9 mouse cellular contexts compared by ENCODE assay signal in the genomic region with DNA sequence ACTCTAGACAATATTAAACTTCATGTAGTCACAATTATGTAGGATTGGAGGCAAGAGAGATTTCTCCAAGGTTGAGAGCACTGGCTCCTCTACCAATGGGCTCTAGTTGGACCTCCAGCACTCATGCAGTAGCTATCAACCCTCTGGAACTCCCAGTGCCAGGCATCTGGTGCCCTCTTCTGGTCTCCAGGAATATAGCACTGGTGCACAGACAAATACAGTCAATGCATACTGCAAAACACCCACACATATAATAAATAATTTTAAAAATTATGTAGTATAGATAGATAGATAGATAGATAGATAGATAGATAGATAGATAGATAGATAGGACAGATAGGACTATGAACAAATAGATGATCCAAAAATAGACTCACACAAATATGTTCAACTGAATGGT. TPM values are rescaled to one million over a fixed set of nuclear protein-coding genes. Genes with fewer than 3 reads are reported as not detected.
DNase-seq lines count a peak whose midpoint lies in the region; ATAC-seq and TF ChIP-seq lines count a peak whose summit lies in the region.
"Had no signal": no experiment of that assay in that cellular context is flagged by ENCODE, and none has a peak within 500 bp of the region (broad histone marks: within the 10 kb centered on the region; RNA-seq: fewer than 3 reads in every experiment).

No protein-coding gene starts in this region.

- DNase-seq in forebrain, embryonic 14.5 days (ENCODE audit: low spot score) = peak; percentile 12
- DNase-seq in thymus, adult 2 months = peak; percentile 40
- DNase-seq in thymus, postnatal 0 days (ENCODE audit: low spot score) = no peak
- peak; percentile 52 for DNase-seq in induced T-regulatory cell, adult 2 months (ENCODE audit: low read depth)
- peak; percentile 57 for DNase-seq in thymus, postnatal 4 days
- no peak for DNase-seq in left cerebral cortex, postnatal 25 days (ENCODE audit: low spot score in 2 of 2)
- DNase-seq in testis, postnatal 14 days (ENCODE audit: low spot score) = no peak
- DNase-seq: right cerebral cortex, postnatal 25 days had no signal

- H3K27me3 ChIP-seq in forebrain, embryonic 14.5 days (replicated peaks; ENCODE audit: control insufficient read depth, insufficient read depth, low read length) = no peaks in the 10 kb centered on the region
- no peaks in the 10 kb centered on the region for H3K27me3 ChIP-seq in forebrain, embryonic 16.5 days (replicated peaks; ENCODE audit: control insufficient read depth, insufficient read depth, low read length)
- no peaks in the 10 kb centered on the region for H3K27me3 ChIP-seq in thymus, adult 2 months (ENCODE audit: control insufficient read depth, insufficient read depth, low read length)

- no peak overlapping the region for H3K4me2 ChIP-seq in forebrain, embryonic 14.5 days (ENCODE audit: low read length)
- H3K4me2 ChIP-seq in forebrain, embryonic 16.5 days (ENCODE audit: low read length) = no peak overlapping the region

- no peak for TF ChIP-seq CTCF in thymus, adult 2 months (IDR thresholded peaks at IDR 0.05; ENCODE audit: borderline replicate concordance, control insufficient read depth, extremely low read depth, insufficient read depth, low read length, poor library complexity)

- intact Hi-C loops in left cerebral cortex, postnatal 25 days (cut with DNase I) = loop anchor here (5.0 kb wide), 1 partner anchor 188 kb away; no protein-coding TSS in a partner anchor

- H3K36me3 ChIP-seq in forebrain, embryonic 14.5 days (ENCODE audit: control insufficient read depth, insufficient read depth, low read length) = peaks cover 71% of the 10 kb centered on the region
- peaks cover 42% of the 10 kb centered on the region for H3K36me3 ChIP-seq in forebrain, embryonic 16.5 days (ENCODE audit: control insufficient read depth, insufficient read depth)
- H3K36me3 ChIP-seq in thymus, adult 2 months (ENCODE audit: control insufficient read depth, insufficient read depth, low read length) = peaks cover 24% of the 10 kb centered on the region

- TF ChIP-seq POLR2A in thymus, adult 2 months (IDR thresholded peaks at IDR 0.05; ENCODE audit: control insufficient read depth, extremely low read depth, insufficient read depth, low read length, poor library complexity) = no peak

- H3K9me3 ChIP-seq in forebrain, embryonic 14.5 days (replicated peaks; ENCODE audit: control insufficient read depth, low read length) = no peaks in the 10 kb centered on the region
- H3K9me3 ChIP-seq in forebrain, embryonic 16.5 days (ENCODE audit: control insufficient read depth, low read length) = no peaks in the 10 kb centered on the region

- H3K4me1 ChIP-seq in forebrain, embryonic 14.5 days (ENCODE audit: control insufficient read depth, insufficient read depth, low read length) = no peaks in the 10 kb centered on the region
- no peaks in the 10 kb centered on the region for H3K4me1 ChIP-seq in forebrain, embryonic 16.5 days (replicated peaks; ENCODE audit: control insufficient read depth, insufficient read depth, low read length)
- H3K4me1 ChIP-seq in thymus, adult 2 months (replicated peaks; ENCODE audit: control insufficient read depth, insufficient read depth, low read length) = no peaks in the 10 kb centered on the region

- no peak overlapping the region for H3K27ac ChIP-seq in forebrain, embryonic 14.5 days (ENCODE audit: low read depth, low read length)
- H3K27ac ChIP-seq in forebrain, embryonic 16.5 days (ENCODE audit: low read length) = no peak overlapping the region
- no peak overlapping the region for H3K27ac ChIP-seq in thymus, adult 2 months (ENCODE audit: control insufficient read depth, insufficient read depth, low read length)

- no peak for ATAC-seq in forebrain, embryonic 14.5 days
- ATAC-seq in forebrain, embryonic 16.5 days = no peak

- no peak overlapping the region for H3K4me3 ChIP-seq in forebrain, embryonic 14.5 days (ENCODE audit: low read depth, low read length)
- no peak overlapping the region for H3K4me3 ChIP-seq in forebrain, embryonic 16.5 days (replicated peaks; ENCODE audit: low read length)
- H3K4me3 ChIP-seq in thymus, adult 2 months (ENCODE audit: control insufficient read depth, insufficient read depth, low read length) = no peak overlapping the region

- no peak overlapping the region for H3K9ac ChIP-seq in forebrain, embryonic 14.5 days (ENCODE audit: low read length)
- no peak overlapping the region for H3K9ac ChIP-seq in forebrain, embryonic 16.5 days (replicated peaks; ENCODE audit: low read depth, low read length)

RNA-seq across cellular contexts. Expression of a gene that starts 28.8 kb away (rescaled TPM):
- polyA plus RNA-seq in forebrain, embryonic 14.5 days (2014; fragmentation: Nextera tagmentation; extraction: Ambion mirVana) = 1.4 and 1.6 TPM in 2 replicates
- polyA plus RNA-seq in forebrain, embryonic 16.5 days (2015; fragmentation: Nextera tagmentation; extraction: Ambion mirVana) = 1.8 and 1.9 TPM in 2 replicates
- 107 and 122 TPM in 2 replicates for polyA plus RNA-seq in thymus, adult 2 months (2012; rRNA removed)
- polyA plus RNA-seq in thymus, postnatal 0 days (2015; fragmentation: Nextera tagmentation; extraction: Ambion mirVana) = 29.1 and 31.3 TPM in 2 replicates
- 1 to 10 TPM; 2.4 to 3.0 TPM for total RNA-seq in left cerebral cortex, postnatal 25 days (2021)

RNA-seq across cellular contexts. Expression of a gene that starts 51.6 kb away (rescaled TPM):
- polyA plus RNA-seq in forebrain, embryonic 14.5 days (2014; fragmentation: Nextera tagmentation; extraction: Ambion mirVana) = 68.7 and 83.0 TPM in 2 replicates
- 74.1 and 89.8 TPM in 2 replicates for polyA plus RNA-seq in forebrain, embryonic 16.5 days (2015; fragmentation: Nextera tagmentation; extraction: Ambion mirVana)
- polyA plus RNA-seq in thymus, adult 2 months (2012; rRNA removed) = 1.5 and 1.6 TPM in 2 replicates
- polyA plus RNA-seq in thymus, postnatal 0 days (2015; fragmentation: Nextera tagmentation; extraction: Ambion mirVana) = 4.6 and 5.3 TPM in 2 replicates
- total RNA-seq in left cerebral cortex, postnatal 25 days (2021) = 100 to 1,000 TPM; 588 to 629 TPM

RNA-seq across cellular contexts. Expression of a gene that starts 52.7 kb away (rescaled TPM):
- polyA plus RNA-seq in forebrain, embryonic 14.5 days (2014; fragmentation: Nextera tagmentation; extraction: Ambion mirVana) = 42.6 and 43.1 TPM in 2 replicates
- polyA plus RNA-seq in forebrain, embryonic 16.5 days (2015; fragmentation: Nextera tagmentation; extraction: Ambion mirVana) = 40.1 and 44.2 TPM in 2 replicates
- 13.5 and 15.2 TPM in 2 replicates for polyA plus RNA-seq in thymus, adult 2 months (2012; rRNA removed)
- polyA plus RNA-seq in thymus, postnatal 0 days (2015; fragmentation: Nextera tagmentation; extraction: Ambion mirVana) = 8.3 and 9.1 TPM in 2 replicates
- 10 to 100 TPM; 28.6 to 29.0 TPM for total RNA-seq in left cerebral cortex, postnatal 25 days (2021)

Comparison
In these comparisons a context has a peak if more than half of its experiments do, and no peak if none do; other contexts are left out.
1. DNase-seq: peak in forebrain, embryonic 14.5 days (single experiment), thymus, adult 2 months (single experiment), induced T-regulatory cell, adult 2 months (single experiment) and thymus, postnatal 4 days (single experiment); none in thymus, postnatal 0 days (single experiment), left cerebral cortex, postnatal 25 days (0 of 2) and testis, postnatal 14 days (single experiment).
2. RNA of a gene that starts 28.8 kb away (polyA plus RNA-seq): 107 to 122 TPM in thymus, adult 2 months and 29.1 to 31.3 TPM in thymus, postnatal 0 days; 1.8 to 1.9 TPM in forebrain, embryonic 16.5 days and 1.4 to 1.6 TPM in forebrain, embryonic 14.5 days; every median in the first group is over 10 times any median in the second.
3. RNA of a gene that starts 51.6 kb away (polyA plus RNA-seq): 74.1 to 89.8 TPM in forebrain, embryonic 16.5 days and 68.7 to 83.0 TPM in forebrain, embryonic 14.5 days; 4.6 to 5.3 TPM in thymus, postnatal 0 days and 1.5 to 1.6 TPM in thymus, adult 2 months; every median in the first group is over 10 times any median in the second.